Mouse (Mus musculus) ES-Bruce4 (cell line): Measurements from ENCODE around the gene Cdc14b.

Experiments used
- CTCF ChIP-seq: IDR thresholded peaks from one replicate; pipeline ENCODE4 v1.8.1; 2011; ENCODE audit warnings: low read depth, low read length
- EP300 ChIP-seq: IDR thresholded peaks from 2 replicates; pipeline ENCODE4 v1.6.1; 2011; ENCODE audit warnings: low read depth, low read length; ENCODE audit not compliant: insufficient read depth
- POLR2A ChIP-seq: IDR thresholded peaks from one replicate; pipeline ENCODE4 v1.8.1; 2011; ENCODE audit warnings: low read length; ENCODE audit not compliant: insufficient read depth

- no peak for TF ChIP-seq CTCF
- TF ChIP-seq POLR2A: no peak
- TF ChIP-seq EP300: no peak
Measured at GRCm38 (mm10) chr13:64299069-64299468, 24.0 kb upstream of the Cdc14b start.
